Mouse (Mus musculus) embryonic fibroblast, embryonic 13.5 days (primary cell): ENCODE results near the gene Spon1. TPM values are rescaled to one million over a fixed set of nuclear protein-coding genes. Genes with fewer than 3 reads are reported as not detected.

Experiments
- H3K27ac ChIP-seq: 2 replicates; pipeline ENCODE4 v1.5.1; 2012; ENCODE audit warnings: low read length, control low read depth, inconsistent platforms; ENCODE audit not compliant: insufficient read depth
- H3K4me1 ChIP-seq: 2 replicates; pipeline ENCODE4 v1.6.1; 2011; ENCODE audit warnings: low read length; ENCODE audit not compliant: control insufficient read depth, insufficient read depth
- H3K4me3 ChIP-seq: 2 replicates; pipeline ENCODE4 v1.5.1; 2011; ENCODE audit warnings: mild to moderate bottlenecking, control low read depth, low read length; ENCODE audit not compliant: insufficient read depth
- CTCF ChIP-seq: IDR thresholded peaks from 2 replicates; pipeline ENCODE4 v1.5.1; 2011; ENCODE audit warnings: mild to moderate bottlenecking, control low read depth, low read length, moderate library complexity, borderline replicate concordance; ENCODE audit not compliant: insufficient read depth
- POLR2A ChIP-seq: IDR thresholded peaks from 2 replicates; pipeline ENCODE4 v1.6.1; 2011; ENCODE audit warnings: low read depth, mild to moderate bottlenecking, control low read depth, low read length, moderate library complexity
- polyA plus RNA-seq: library from polyadenylated mRNA; stranded (reverse); fragments of >200 nt; gene quantifications from 2 replicates; pipeline ENCODE4 v1.2.4, GENCODE M21; 2011; ENCODE audit warnings: low read depth; ENCODE audit not compliant: missing spikeins, insufficient read length

The Spon1 gene
- polyA plus RNA-seq, 1 experiment: 0.56 TPM

DNA sequence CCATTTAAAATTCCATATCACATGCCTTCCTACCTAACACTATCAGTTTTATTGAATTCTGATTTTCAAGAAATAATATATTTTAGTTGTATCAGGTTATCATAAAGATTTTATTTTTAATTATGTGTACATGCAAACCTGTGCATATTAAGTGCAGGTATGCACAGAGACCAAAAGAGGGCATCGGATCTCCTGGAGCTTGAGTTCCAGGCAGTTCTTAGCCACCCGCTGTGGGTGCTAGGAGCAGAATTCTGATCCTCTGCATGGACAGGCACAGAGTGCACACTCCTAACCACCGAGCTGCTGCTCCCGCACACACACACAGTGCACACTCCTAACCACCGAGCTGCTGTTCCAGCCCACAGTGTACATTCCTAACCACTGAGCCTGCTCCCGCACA is 294.6 kb downstream of the Spon1 start:
- Histone ChIP-seq H3K4me3 (no peak overlapping the region), H3K27ac (no peak overlapping the region), H3K4me1 (peaks cover 10% of the 10 kb centered on the region; the same call in 1 of the 2 replicates)
- no peak for TF ChIP-seq POLR2A
- TF ChIP-seq CTCF: no peak

DNA sequence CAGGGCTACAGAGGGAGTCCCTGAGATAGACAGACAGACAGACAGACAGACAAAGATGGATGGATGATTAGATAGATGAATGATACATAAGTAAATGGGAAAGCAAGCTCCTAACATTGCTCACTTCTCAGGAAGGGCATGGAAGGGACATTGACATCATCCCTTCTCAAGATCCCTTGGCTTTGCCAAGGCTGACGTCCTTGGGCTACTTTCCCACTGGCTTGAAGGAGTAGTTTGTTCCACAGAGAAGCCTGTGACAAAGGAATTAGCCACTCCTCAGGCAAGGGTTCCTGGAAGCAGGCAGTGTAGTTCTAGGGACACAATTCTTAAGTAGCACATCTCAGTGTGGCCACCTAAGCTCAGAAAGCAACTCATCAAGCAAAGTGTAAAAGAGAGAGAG is 296.7 kb downstream of the Spon1 start:
- Histone ChIP-seq H3K4me3 (no peak overlapping the region), H3K4me1 (peaks cover 19% of the 10 kb centered on the region; the same call in 1 of the 2 replicates), H3K27ac (no peak overlapping the region)
- TF ChIP-seq POLR2A: no peak
- no peak for TF ChIP-seq CTCF

DNA sequence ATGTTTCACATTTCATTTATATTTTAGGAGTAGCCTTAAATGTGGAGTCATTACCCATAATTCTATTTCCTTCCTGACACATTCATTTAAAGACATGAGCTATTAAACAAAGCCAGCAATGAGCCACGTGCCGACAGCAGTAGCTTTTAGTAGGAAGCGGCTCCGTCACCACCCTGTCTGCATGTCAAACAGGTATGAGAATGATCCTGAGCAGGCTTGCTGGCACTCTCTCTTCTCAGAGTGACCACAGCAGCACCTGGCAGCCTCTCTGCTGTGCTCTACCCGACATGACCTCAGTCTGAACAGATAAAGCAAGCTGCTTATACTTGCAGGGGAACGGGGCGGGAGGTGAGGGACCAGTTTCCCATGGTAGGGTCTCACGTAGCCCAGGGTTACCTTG is 297.7 kb downstream of the Spon1 start:
- TF ChIP-seq POLR2A: no peak
- no peak for TF ChIP-seq CTCF
- peaks cover 19% of the 10 kb centered on the region; the same call in 1 of the 2 replicates for H3K4me1 ChIP-seq
- H3K27ac ChIP-seq: no peak overlapping the region
- H3K4me3 ChIP-seq: no peak overlapping the region

DNA sequence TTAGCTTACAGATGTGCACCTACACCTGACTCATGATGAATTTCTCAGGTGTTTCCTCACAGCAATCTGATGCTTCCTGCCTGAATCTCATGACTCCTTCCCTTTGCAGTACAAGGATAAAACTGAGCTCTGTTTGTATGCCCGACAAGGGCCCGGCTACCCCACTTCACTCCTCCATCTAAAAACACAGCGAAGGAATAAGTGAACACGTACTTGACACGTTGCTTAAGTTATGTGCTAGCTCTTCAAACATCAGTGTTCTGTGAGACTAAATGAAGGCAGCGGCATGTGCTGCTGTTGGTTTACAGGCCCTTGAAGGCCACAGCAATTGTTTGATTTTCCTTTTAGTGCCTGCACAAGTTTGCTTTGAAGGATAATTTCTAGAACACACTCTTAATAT is 298.2 kb downstream of the Spon1 start:
- H3K4me1 ChIP-seq: peaks cover 19% of the 10 kb centered on the region; the same call in 1 of the 2 replicates
- TF ChIP-seq CTCF: no peak
- TF ChIP-seq POLR2A: no peak
- no peak overlapping the region for H3K4me3 ChIP-seq
- H3K27ac ChIP-seq: no peak overlapping the region

DNA sequence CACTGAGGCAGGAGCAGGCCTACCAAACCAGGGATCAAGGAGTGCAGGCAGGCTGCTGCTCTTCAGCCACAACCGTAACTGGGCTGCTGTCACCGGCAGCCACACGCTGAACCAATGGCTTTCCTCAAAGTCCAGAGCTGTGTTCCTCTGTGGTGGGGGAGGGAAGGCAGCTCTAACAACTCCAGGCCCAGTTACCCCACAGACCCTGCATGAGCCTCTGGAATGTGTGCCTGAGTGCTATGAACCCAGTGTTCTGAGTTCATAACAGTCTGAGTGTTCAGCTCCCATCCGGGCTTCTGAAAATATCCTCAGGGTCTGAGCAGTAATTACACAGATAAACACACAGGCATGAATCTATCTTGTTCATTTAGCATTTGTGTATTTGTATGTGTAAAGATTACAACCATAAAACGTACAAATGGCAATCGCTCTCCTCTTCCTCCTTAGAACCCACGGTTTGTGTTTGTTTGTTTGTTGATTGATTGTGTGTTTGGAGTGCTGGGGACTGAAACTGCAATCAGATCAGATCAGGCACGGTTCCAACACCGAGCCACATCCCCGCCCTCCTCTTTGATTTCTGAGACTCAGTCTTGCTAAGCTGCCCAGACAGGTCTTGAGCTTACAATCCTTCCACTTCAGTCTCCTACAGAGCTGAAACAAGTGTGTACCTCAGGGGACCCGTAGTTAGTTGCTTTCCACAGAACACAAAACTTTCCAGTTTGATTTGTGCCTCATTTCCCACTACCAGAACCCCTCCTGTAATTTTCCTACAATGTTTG is 299.8 kb downstream of the Spon1 start:
- Histone ChIP-seq H3K4me1 (peaks cover 26% of the 10 kb centered on the region), H3K27ac (no peak overlapping the region), H3K4me3 (no peak overlapping the region)
- TF ChIP-seq CTCF: no peak

DNA sequence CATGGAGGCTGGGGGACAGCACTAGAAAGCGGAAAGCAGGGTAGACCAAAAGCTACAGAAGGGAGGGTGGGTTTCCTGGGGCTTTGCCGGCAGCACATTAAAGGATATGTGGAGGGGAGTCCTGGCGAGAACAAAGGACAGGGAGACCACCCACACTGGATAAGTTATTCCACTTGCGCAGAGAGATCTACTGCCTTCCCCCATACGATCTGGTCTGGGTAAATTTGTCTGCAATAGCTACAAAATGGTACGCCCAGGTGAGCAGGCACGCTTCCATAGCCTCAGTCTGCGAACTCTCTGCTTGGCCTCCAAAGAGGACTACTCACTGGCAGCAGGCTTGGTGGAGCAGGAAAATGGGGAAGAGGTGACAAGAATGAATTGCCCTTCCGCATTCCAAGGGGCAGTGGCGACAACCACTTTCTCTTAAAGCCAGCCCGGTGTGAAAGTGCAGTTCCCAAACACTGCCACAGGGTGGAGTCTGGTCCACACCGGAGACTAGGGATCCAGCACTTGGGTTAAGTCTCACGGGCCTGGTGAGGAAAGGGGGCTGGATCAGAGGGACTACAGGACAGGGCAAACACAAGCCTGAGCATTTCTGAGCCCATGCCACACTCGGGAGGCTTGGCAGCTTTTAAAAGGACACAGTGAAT is 300.9 kb downstream of the Spon1 start:
- H3K27ac ChIP-seq: no peak overlapping the region
- no peak for TF ChIP-seq POLR2A
- TF ChIP-seq CTCF: peak; percentile 76
- no peak overlapping the region for H3K4me3 ChIP-seq
- H3K4me1 ChIP-seq: peaks cover 29% of the 10 kb centered on the region

DNA sequence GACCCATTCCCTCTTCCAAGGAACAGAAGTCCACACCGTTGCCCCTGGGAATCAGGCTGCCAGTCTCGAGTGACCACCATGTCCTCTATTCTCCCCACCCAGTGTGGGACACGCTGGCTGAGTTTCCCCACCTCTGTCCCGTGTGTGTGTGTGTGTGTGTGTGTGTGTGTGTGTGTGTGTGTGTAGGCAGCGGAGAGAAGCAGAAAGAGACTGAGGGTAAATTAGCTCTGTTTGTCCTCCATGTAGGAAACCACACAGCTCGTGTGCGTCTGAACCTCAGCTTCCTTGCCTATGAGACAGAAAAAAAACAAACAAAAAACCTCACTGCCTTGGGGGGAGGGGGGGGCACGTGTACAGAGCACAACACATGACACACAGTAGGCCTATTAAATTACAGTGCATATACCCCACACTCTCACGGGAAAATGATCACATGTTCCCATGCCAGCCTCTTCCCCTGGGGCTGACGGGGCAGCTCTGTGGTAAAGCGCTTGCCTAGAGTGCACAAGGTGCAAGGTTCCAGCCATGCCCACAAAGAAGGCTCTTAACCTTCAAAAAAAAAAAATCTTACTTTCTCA is 303.2 kb downstream of the Spon1 start:
- TF ChIP-seq POLR2A: no peak
- TF ChIP-seq CTCF: no peak
- Histone ChIP-seq H3K27ac (no peak overlapping the region), H3K4me1 (peaks cover 27% of the 10 kb centered on the region), H3K4me3 (no peak overlapping the region)

DNA sequence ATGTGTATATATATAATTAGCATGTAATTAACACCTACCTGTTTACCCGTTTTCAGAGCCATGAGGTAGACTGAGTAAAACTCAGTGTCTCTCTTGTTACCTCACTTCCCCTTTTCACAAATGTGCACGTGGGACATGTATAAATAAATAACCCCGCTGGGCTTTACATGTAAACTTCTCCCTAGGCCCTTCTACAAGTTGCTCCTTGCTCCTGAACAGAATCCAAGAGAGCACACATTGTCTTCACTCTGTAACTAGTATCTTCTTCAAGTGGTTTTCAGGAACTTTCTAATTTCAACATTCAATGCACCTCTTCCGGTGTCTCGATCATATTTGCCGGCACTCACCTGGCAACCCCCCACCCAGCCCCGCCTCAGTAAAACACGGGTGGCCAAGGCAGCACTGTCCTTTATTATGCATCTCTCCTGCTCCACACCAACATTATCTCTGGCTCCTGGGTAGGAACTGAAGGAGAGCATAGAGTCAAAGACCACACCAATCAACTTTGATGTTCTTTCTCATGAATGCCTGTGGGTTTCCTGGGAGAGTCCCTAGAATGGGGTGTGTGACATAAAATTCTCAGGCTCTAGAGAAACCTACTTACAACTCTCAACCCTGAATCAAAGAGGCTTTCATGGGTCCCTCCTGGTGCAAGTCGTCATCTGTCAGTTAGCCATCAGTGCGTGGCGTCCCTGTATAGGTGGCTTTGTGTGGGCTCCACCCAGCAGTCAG is 304.1 kb downstream of the Spon1 start:
- TF ChIP-seq CTCF (no peak), POLR2A (no peak)
- no peak overlapping the region for H3K4me3 ChIP-seq
- peak overlapping the region; percentile 9; the same call in 1 of the 2 replicates for H3K27ac ChIP-seq
- H3K4me1 ChIP-seq: peaks cover 27% of the 10 kb centered on the region

DNA sequence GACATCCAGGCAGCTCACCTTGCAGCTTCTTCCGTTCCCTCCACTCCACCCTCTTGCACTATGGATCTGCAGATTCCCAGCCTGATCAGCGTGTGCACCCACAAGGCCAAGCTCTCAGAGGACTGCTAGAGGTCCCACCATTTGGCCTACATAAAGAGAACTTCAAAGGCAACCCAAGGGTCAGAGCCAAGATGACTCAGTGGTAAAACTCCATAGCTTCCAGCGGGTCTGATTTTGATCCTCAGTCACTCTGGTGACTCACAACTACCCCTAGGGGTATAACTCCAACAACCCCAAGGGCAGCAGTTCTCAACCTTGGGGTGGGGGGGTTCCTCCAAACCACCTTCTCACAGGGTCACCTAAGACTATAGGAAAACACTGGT is 304.7 kb downstream of the Spon1 start:
- H3K27ac ChIP-seq: peak overlapping the region; percentile 9; the same call in 1 of the 2 replicates
- no peak for TF ChIP-seq CTCF
- no peak for TF ChIP-seq POLR2A
- no peak overlapping the region for H3K4me3 ChIP-seq
- peaks cover 24% of the 10 kb centered on the region for H3K4me1 ChIP-seq

DNA sequence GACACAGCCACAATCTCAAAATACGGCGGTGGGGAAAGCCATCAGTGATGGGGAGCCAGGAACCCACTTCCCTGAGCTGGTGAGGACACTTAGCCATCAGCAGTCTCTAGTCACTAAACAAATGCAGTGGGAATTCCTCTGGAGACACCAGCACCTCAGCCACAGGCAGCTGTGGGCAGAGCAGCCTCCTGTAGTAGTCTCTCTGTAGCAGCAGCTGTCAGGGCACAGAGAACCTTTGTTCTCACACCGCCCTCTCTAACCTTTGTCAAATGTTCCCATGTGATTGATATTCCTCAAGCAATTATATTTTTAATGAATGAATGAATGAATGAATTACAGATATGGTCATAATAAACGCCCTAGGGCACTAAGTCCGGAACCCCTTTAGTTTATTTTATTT is 305.6 kb downstream of the Spon1 start:
- Histone ChIP-seq H3K27ac (peak overlapping the region; percentile 7; the same call in 1 of the 2 replicates), H3K4me3 (no peak overlapping the region), H3K4me1 (peaks cover 15% of the 10 kb centered on the region)
- TF ChIP-seq POLR2A: no peak
- no peak for TF ChIP-seq CTCF
